Mouse (Mus musculus) liver, postnatal 0 days (tissue): ENCODE data around the gene Cd81.

Experiments used
- CTCF ChIP-seq: sonication (generic); IDR thresholded peaks from 2 replicates; pipeline ENCODE4 v1.5.1; 2016; ENCODE audit warnings: antibody characterized with exemption, low read depth
- EP300 ChIP-seq: IDR thresholded peaks from 2 replicates; pipeline ENCODE4 v1.6.1; 2016; ENCODE audit warnings: antibody characterized with exemption, low read depth, mild to moderate bottlenecking

DNA sequence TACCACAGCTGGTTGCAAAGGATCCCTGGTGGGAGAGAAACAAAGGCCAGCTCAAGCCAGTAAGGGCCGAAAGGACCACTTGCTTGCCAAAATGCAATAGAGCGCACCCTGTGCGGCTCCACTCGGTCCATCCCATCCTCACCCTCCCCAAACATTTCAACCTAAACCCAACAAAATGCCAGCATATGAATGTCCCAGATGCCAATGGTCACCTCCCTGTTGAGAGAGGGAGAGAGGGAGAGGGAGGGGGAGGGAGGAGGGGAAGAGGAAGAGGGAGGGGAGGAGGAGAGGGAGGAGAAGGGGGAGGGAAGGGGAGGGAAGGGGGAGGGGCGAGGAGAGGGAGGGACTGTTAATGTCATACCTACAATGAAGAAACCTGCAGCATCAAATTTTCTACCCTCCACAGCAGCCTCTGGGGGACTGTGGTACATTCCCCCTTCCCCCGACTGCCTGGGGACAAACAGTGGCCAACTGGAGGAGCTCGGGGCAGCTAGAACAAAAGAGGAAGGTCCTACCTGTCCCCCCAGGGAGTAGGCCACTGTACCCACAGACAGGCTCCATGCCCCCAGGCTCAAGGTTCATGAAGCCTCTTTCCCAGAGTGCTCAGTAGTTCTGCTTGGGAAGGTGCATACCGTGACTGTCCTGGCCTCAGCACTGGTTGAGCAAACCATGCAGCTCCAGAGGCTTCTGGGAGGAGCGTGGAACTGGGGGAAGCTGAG lies 36.0 kb upstream of the Cd81 start:
- no peak for TF ChIP-seq CTCF
- TF ChIP-seq EP300: no peak
